8 mouse cellular contexts compared by ENCODE assay signal in genomic region chr7:25005421-25006065, GRCm38 (mm10). TPM values are rescaled to one million over a fixed set of nuclear protein-coding genes. Genes with fewer than 3 reads are reported as not detected.
DNase-seq lines count a peak whose midpoint lies in the region; ATAC-seq lines count a peak whose summit lies in the region.

Atp1a3 (minus strand) TSS chr7:25005958.

- H3K27me3 ChIP-seq in lung, embryonic 15.5 days, result peaks cover 74% of the 10 kb centered on the region
- H3K27me3 ChIP-seq in forebrain, embryonic 16.5 days (replicated peaks; ENCODE audit: control insufficient read depth, insufficient read depth, low read length), result no peaks in the 10 kb centered on the region
- peaks cover 87% of the 10 kb centered on the region for H3K27me3 ChIP-seq in megakaryocyte, embryonic 14.5 days (replicated peaks)

- H3K4me3 ChIP-seq in lung, embryonic 15.5 days, result peak within 1 kb of the TSS; percentile 31
- peak within 1 kb of the TSS; percentile 75 for H3K4me3 ChIP-seq in forebrain, embryonic 16.5 days (replicated peaks; ENCODE audit: low read length)
- H3K4me3 ChIP-seq in megakaryocyte, embryonic 14.5 days (replicated peaks), result peak within 1 kb of the TSS; percentile 86

- ATAC-seq in lung, embryonic 15.5 days (ENCODE audit: borderline replicate concordance, extremely low read depth, low FRiP score, low TSS enrichment), result peak; percentile 40; the same call in 1 of the 2 replicates
- ATAC-seq in forebrain, embryonic 16.5 days, result peak; percentile 87
- no peak for ATAC-seq in activated CD4-positive, CD25-positive, alpha-beta regulatory T cell, adult 4 months

- H3K36me3 ChIP-seq in lung, embryonic 15.5 days, result no peaks in the 10 kb centered on the region
- peaks cover under 1% of the 10 kb centered on the region; the same call in 1 of the 2 replicates for H3K36me3 ChIP-seq in forebrain, embryonic 16.5 days (ENCODE audit: control insufficient read depth, insufficient read depth)
- no peaks in the 10 kb centered on the region for H3K36me3 ChIP-seq in megakaryocyte, embryonic 14.5 days (replicated peaks; ENCODE audit: low read length)

- no peaks in the 10 kb centered on the region for H3K9me3 ChIP-seq in lung, embryonic 15.5 days
- H3K9me3 ChIP-seq in forebrain, embryonic 16.5 days (ENCODE audit: control insufficient read depth, low read length), result no peaks in the 10 kb centered on the region
- no peaks in the 10 kb centered on the region for H3K9me3 ChIP-seq in megakaryocyte, embryonic 14.5 days

- 2% methylated on average over 53 of the region's 54 CpGs for WGBS in lung, embryonic 15.5 days
- under 1% methylated on average over 48 of the region's 54 CpGs for whole genome bisulfite sequencing in forebrain, embryonic 16.5 days

- H3K9ac ChIP-seq in lung, embryonic 15.5 days, result no peak within 1 kb of the TSS
- peak within 1 kb of the TSS; percentile 88 for H3K9ac ChIP-seq in forebrain, embryonic 16.5 days (replicated peaks; ENCODE audit: low read depth, low read length)

- no peak for DNase-seq in lung, postnatal 14 days
- peak; percentile 93 for DNase-seq in cerebellum, adult 11-12 months
- DNase-seq in layer of hippocampus, postnatal 10 days (ENCODE audit: low spot score in 2 of 2), result peak; percentile 73 to 85
- peak; percentile 87 for DNase-seq in right cerebral cortex, postnatal 25 days

- no peak within 1 kb of the TSS for H3K27ac ChIP-seq in lung, embryonic 15.5 days
- H3K27ac ChIP-seq in forebrain, embryonic 16.5 days (ENCODE audit: low read length), result peak within 1 kb of the TSS; percentile 96

- H3K4me2 ChIP-seq in lung, embryonic 15.5 days, result peak within 1 kb of the TSS; percentile 55
- H3K4me2 ChIP-seq in forebrain, embryonic 16.5 days (ENCODE audit: low read length), result peak within 1 kb of the TSS; percentile 82

- peaks cover 15% of the 10 kb centered on the region for H3K4me1 ChIP-seq in lung, embryonic 15.5 days
- peaks cover 65% of the 10 kb centered on the region for H3K4me1 ChIP-seq in forebrain, embryonic 16.5 days (replicated peaks; ENCODE audit: control insufficient read depth, insufficient read depth, low read length)
- H3K4me1 ChIP-seq in megakaryocyte, embryonic 14.5 days, result peaks cover 31% of the 10 kb centered on the region

RNA-seq across cellular contexts. Expression of gene Atp1a3, which starts in this region (rescaled TPM):
- polyA plus RNA-seq in lung, embryonic 15.5 days (2015; fragmentation: Nextera tagmentation; extraction: Ambion mirVana), result 0.84 and 1.3 TPM in 2 replicates
- polyA plus RNA-seq in forebrain, embryonic 16.5 days (2015; fragmentation: Nextera tagmentation; extraction: Ambion mirVana), result 227 and 278 TPM in 2 replicates
- total RNA-seq in layer of hippocampus, postnatal 10 days (2021), result 1,000 to 10,000 TPM; 1,908 to 2,310 TPM
- polyA plus RNA-seq in megakaryocyte, embryonic 14.5 days (2012; ENCODE audit: insufficient read depth, low replicate concordance), result 7.5 and 25.7 TPM in 2 replicates
- under 1 TPM; 0.65 to 0.92 TPM for polyA plus RNA-seq in activated CD4-positive, CD25-positive, alpha-beta regulatory T cell, adult 4 months (2017; shearing (Covaris generic))

Comparison
In these comparisons a context has a peak if more than half of its experiments do, and no peak if none do; other contexts are left out.
1. H3K4me3 ChIP-seq: peak in every context shown above with its lines; median percentile 86 in megakaryocyte, embryonic 14.5 days; 75 in forebrain, embryonic 16.5 days; 31 in lung, embryonic 15.5 days.